Mouse (Mus musculus): ENCODE data around the gene 9430097D07Rik. TPM values are rescaled to one million over a fixed set of nuclear protein-coding genes. Genes with fewer than 3 reads are reported as not detected.

The 9430097D07Rik gene
- polyA plus RNA-seq, 1 experiment, result not detected

GRCm38 (mm10) chr2:32597248-32597647 lies 21.8 kb upstream of the 9430097D07Rik start:
- DNase-seq (ENCODE audit: low spot score), result no peak

GRCm38 (mm10) chr2:32596725-32597124 lies 21.2 kb upstream of the 9430097D07Rik start:
- no peak for DNase-seq (ENCODE audit: low spot score)

DNA sequence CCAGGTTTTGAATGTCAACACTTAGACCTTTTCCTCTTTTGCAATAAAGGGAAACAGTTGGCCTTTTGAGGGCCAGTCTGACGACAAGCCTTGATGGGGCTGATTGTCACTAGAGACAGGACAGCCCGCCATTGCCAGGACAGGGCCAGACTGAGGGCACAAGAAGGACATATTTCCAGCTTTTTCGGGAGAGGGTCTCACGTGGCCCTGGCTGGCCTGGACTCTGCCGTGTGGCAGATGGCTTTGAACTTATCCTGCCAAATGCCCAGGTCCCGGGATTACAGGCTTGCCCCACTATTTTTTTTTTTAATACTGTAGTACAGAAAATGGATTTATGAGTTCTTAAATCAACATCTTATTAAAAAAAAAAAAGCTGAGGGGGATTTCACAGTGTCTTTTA lies 15.8 kb upstream of the 9430097D07Rik start:
- no peak for DNase-seq (ENCODE audit: low spot score)

- DNase-seq (ENCODE audit: low spot score), result no peak
Measured at GRCm38 (mm10) chr2:32590224-32590623, 14.7 kb upstream of the 9430097D07Rik start.

DNA sequence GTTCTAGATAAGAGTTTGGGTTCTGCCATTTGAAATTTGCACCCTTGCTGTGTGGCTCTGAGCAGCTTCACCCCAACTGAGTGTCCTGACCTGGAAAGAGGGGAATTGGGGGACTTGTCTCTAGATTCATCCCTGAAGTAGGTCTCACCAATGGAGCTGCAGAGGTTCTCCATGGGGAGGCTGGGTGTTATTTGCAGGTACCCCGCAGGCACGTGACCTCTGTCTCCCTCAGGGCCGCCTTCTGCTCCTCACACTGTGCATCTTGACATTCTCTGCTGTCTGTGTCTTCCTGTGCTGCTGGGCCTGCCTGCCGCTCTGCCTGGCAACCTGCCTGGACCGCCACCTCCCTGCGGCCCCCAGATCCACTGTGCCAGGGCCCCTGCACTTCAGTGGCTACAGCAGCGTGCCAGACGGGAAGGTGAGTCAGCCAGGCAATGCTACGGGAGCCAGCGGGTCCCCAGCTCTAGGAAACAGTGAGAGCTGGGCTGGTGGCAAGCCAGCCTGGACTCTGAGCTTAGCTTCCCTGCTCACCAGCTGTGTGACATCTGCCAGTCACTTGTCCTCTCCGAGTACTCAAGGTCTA lies 13.8 kb upstream of the 9430097D07Rik start:
- no peak for DNase-seq (ENCODE audit: low spot score)

DNA sequence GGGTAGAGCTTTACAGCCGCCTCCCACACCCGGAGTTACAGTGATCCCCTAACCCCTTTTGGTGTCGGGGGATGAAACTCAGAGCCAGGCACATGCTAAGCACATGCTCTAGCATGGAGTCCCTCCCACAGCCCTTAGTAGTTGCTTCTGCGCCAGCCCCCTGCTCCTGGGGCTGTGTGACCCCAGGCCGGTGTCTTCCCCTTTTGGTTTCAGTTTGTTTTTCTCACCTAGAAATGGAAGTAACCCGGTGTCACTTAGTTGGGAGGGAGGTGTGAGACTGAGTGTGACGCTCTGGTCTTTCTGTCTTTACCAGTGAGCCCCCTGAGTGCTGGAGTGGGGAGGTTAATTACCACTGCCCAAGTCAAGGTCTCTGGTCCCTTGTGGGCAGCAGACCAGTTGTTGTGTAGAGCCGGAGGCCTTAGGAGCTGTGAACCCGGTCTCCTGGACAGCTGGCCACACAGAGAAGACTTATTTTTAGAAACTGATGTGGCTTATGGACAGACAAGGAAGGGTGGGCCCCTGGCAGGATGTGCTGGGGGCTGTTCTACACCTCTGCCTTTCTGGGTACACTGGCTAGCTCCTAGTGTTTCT lies 12.3 kb upstream of the 9430097D07Rik start:
- no peak for DNase-seq (ENCODE audit: low spot score)

GRCm38 (mm10) chr2:32586871-32587351 lies 11.4 kb upstream of the 9430097D07Rik start, which contains the start of gene St6galnac4:
Gene St6galnac4 (plus strand): TSS chr2:32587095.
- peak; percentile 62 for DNase-seq (ENCODE audit: low spot score)

DNA sequence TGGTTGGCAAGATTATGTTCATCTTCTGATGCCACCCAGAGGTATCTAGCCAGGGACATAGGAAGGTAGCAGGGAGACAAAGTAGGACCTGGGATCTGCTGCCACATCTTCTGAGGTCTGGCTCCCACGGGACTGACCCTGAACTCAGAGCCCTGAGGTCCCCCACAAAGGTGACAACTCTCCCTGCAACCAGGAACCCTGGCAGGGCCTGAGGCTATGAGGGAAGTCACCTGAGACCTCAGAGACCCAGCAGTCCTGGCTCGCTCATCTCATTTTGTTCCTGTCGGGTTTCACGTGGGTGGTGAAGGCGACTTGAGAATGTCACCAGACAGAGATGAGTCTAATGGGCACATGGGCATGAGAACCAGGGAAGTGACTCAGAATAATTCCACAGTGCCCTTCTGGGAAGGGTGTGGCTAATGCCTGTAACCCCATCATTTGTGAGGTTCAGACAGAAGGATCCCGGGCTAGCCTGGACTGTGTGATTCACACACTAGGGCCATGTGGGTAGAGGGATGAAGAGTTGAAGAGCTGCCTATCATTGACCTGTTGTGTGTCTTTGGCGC lies 9.7 kb upstream of the 9430097D07Rik start:
- no peak for DNase-seq (ENCODE audit: low spot score)

DNA sequence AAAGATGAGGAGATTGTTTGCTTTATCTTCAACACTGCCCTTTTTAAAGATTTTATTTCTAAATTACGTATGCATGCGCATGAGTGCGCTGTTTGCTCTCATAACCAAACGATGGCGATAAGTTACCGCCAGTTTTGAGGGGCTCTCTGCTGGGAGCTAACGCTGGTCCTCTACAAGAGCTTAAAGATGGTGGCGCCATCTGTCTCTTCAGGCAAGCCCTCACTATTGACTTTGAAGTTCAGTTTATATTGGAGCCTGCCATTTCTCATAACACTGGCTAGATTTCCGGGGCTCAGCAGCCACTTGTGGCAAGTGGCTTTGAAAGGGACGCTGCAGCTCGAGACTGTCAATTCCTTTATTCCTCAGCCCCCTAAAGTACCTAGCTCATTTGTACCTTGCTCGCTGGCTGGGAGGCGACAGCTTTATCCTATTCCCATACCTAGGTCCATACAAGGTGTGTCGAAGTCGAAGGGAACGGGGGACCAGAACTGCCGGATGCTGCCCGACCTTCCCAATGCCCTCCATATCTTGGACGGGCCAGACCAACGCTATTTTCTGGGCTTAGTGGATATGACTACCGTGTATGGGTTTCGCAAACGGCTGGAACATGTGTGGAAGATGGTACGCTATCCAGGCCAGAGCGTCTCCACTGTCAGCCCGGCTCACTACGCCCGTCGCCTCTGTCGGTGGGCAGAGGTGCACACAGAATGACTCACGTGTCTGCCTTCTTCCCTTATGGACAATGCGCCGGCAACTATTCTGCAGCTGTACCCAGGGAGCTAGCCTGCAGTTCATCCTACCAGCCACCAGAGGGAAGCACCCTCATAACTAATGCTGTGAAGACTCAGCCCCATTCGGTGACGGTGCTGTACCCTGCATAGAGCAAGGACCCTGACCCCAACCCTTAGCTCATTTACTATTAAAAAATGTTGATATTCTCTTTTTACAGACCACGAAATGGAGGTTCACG lies 7.6 kb upstream of the 9430097D07Rik start:
- no peak for DNase-seq (ENCODE audit: low spot score)

GRCm38 (mm10) chr2:32581450-32582095 lies 6.1 kb upstream of the 9430097D07Rik start:
- DNase-seq (ENCODE audit: low spot score), result no peak

DNA sequence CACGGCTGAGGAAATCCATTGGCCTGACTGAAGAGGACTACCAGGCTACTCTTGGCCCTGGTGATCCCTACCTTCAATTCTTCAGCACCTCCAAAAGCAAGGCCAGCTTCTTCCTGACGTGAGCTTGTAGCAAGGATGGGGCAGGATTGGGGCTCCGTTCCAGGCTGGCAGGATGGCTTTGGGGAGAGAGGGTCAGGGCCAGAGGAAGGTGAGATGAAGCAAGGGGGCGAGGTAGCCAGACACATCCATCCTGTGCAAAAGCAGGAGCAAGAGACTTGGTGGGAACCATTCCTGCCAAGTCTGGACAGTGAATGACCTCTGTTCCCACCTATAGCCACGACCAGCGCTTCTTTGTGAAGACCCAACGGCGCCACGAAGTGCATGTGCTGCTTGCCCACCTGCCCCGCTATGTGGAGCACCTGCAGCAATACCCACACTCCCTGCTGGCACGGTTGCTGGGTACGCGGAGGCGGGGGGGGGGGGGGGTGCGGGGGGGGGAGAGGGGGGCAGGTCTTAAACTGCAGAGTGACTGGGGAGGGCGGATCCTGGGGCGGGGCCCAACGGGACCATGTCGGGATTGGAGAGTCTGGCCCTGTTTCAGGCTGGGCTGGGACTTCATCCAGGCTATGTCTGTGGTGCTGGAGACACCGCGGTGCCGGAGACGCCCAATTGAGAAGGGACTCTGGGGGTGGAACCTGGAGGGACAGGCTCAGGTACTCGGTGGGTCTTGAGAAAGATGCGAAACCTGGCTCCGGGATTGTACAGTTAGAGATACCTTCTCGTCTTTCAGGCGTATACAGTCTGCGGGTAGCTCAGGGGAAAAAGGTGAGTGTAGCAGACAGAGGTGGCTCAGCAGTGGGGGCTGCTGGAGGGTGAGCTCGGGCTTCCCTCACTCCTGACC lies 2.9 kb upstream of the 9430097D07Rik start:
- no peak for DNase-seq (ENCODE audit: low spot score)

- DNase-seq (ENCODE audit: low spot score), result no peak
Measured at GRCm38 (mm10) chr2:32576532-32576931, 1.0 kb upstream of the 9430097D07Rik start.

- DNase-seq (ENCODE audit: low spot score), result no peak
Measured at GRCm38 (mm10) chr2:32574901-32575585, 441 bp downstream of the 9430097D07Rik start.

DNA sequence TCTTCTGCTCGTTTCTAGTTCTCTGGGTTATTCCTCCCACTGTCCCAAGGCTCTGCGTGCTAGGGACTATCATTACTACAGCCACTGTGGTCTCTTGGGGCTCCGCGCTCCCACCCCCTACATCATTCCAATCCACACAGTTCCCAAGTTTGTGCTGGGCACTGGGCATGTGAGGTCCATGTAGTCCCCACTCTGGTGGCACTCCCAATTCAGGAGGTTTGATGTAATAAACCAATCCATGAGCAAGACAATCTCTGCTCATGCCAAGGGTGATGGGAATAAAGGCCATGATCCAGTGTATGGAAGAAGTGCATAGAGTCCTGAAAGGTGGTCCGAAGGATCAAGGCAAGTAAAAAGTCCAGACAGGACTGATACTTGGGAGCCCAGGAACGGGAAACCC lies 987 bp downstream of the 9430097D07Rik start, which contains the start of gene Pip5kl1:
Gene Pip5kl1 (plus strand): TSS at position 301 of the 400 bp plus-strand sequence.
- no peak for DNase-seq (ENCODE audit: low spot score)

DNA sequence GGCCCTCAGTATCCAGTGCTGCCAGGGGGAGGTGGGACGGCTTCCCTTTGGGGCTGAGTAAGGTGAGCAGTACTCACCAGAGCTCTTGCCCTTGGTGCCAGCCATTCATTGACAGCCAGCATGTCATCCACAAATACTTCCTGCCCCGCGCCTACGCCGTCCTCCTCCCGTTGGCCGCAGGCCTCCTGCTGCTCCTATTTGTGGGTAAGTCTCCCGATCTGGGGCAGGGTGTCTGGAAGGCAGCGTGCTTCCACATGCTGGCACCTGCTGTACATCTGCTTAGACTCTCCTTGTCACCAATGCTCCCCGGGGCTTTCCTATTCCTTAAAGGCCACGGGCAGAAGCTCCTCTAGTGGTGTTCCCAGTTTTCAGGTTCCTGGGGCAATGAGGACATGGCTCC lies 3.3 kb downstream of the 9430097D07Rik start:
- no peak for DNase-seq (ENCODE audit: low spot score)

DNA sequence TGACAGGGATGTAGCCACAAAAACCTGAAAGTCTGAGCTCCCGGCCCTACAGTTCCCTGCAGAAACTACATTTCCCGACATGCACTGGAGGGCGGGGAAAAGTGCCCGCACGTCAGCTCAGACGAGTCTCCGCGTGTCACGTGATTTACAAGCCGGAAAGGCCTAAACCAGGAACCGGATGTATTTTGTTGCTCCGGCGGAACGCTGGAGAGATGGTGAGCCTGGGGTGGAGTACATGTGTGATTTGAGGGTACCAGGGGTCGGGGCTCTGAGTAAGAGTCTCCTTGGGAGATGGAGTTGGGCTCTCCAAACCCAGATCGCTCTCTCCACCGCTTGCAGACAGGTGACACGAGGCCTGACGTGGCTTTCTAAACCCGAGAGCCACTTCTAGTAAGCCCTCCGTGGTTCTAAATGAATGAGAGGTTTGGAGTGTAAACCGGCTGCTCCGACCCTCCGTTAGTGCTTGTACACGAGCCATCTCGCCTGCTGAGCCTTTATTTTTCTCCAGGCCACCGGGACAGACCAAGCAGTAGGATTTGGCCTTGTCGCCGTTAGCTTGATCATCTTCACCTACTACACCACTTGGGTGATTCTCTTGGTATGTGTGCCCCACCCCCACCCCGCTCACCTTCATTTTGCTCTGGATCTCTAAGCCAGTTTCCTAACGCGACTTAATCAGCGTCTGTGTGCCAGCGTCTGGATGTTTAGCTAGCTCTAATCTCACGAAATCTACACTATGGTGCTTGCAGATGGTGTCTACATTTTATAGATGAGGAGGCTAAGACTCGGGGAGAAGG lies 4.6 kb downstream of the 9430097D07Rik start, which contains the start of gene Dpm2:
Gene Dpm2 (plus strand): TSS at position 161 of the 797 bp plus-strand sequence.
- DNase-seq (ENCODE audit: low spot score), result peak; percentile 64

DNA sequence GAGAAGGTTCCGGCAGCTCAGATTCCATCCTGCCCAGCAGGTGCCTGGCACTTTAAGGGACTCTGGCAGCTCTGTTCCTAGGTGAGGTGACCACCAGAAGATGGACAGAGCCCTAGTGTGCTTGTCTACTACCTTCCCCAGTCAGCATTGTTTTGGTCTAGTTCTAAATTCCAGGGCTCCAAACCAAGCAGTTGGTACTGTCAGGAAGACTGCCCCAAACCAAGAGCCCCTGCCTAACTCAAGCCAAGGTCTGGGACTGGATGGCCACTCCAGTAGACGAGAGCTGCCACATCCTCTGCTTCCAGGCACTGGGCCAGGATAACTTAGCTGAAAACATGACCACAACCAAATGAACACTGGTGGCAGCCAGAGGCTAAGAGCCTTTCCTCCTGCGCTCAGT lies 6.5 kb downstream of the 9430097D07Rik start:
- no peak for DNase-seq (ENCODE audit: low spot score)

DNA sequence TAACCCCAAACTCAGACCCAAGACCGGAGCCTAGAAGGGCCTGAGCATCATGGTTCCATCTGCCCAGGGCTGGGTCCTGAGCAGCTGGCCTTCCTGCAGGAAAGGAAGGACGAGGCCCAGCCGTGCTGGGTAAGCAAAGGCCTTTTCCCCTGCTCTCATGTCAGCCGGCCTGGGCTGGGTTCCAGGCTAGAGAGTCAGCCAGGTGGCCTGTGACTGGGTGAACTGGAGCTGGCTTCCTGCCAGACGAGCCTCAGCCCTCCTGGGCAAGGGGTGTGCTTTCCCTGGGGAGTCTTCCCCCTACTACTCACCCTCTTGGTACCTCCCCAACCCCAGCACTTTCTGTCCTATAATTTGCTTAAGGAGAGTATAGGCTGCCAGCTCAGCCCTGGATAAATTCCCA lies 7.3 kb downstream of the 9430097D07Rik start:
- DNase-seq (ENCODE audit: low spot score), result no peak

- no peak for DNase-seq (ENCODE audit: low spot score)
Measured at GRCm38 (mm10) chr2:32566536-32567063, 8.9 kb downstream of the 9430097D07Rik start.

Data from urinary bladder, adult 2 months (tissue).